Mouse (Mus musculus) stomach, embryonic 16.5 days (tissue): ENCODE measurements around the gene Bglap2. TPM values are rescaled to one million over a fixed set of nuclear protein-coding genes. Genes with fewer than 3 reads are reported as not detected.

Source experiments
- ATAC-seq: fragments of 200-750 bp; cut with Nextera tagmentation; 2 replicates; pipeline ENCODE4 v1.8.0; 2017; ENCODE audit warnings: moderate number of reproducible peaks, moderate TSS enrichment; ENCODE audit not compliant: insufficient read depth, low FRiP score
- H3K27ac ChIP-seq: fragments of 300-500 bp; sonication (generic); 2 replicates; pipeline ENCODE4 v1.5.1; 2014; ENCODE audit warnings: low read length
- H3K27me3 ChIP-seq: fragments of 300-500 bp; sonication (generic); 2 replicates; pipeline ENCODE4 v1.6.1; 2014; ENCODE audit warnings: low read length, control low read depth, mixed read lengths; ENCODE audit not compliant: control insufficient read depth, insufficient read depth
- H3K36me3 ChIP-seq: fragments of 300-500 bp; sonication (generic); 2 replicates; pipeline ENCODE4 v1.6.1; 2014; ENCODE audit warnings: low read length; ENCODE audit not compliant: control insufficient read depth, insufficient read depth
- H3K4me1 ChIP-seq: fragments of 300-500 bp; sonication (generic); 2 replicates; pipeline ENCODE4 v1.6.1; 2014; ENCODE audit warnings: low read length, control low read depth, mixed read lengths; ENCODE audit not compliant: control insufficient read depth, insufficient read depth
- H3K4me2 ChIP-seq: fragments of 300-500 bp; sonication (generic); 2 replicates; pipeline ENCODE4 v1.6.1; 2014; ENCODE audit warnings: low read depth, low read length, mixed read lengths
- H3K4me3 ChIP-seq: fragments of 300-500 bp; sonication (generic); replicated peaks from 2 replicates; pipeline ENCODE4 v1.5.1; 2014; ENCODE audit warnings: mild to moderate bottlenecking, low read length
- H3K9ac ChIP-seq: fragments of 300-500 bp; sonication (generic); 2 replicates; pipeline ENCODE4 v1.6.1; 2014; ENCODE audit warnings: low read length
- H3K9me3 ChIP-seq: fragments of 300-500 bp; sonication (generic); replicated peaks from 2 replicates; pipeline ENCODE4 v1.6.1; 2016; ENCODE audit warnings: low read length, control low read depth; ENCODE audit not compliant: control insufficient read depth
- WGBS: fragments of 180-500 bp; shearing (Covaris S2); extraction: QIAGEN DNeasy Blood & Tissue Kit; methylation state at CpG from one replicate; pipeline ENCODE4 v1.1.7; 2014; 5-methylcytosine and 5-hydroxymethylcytosine counted together
- polyA plus RNA-seq: library from polyadenylated mRNA; unstranded; fragments of >200 nt; fragmentation: Nextera tagmentation; extraction: Ambion mirVana; gene quantifications from 2 replicates; pipeline ENCODE4 v1.2.1, GENCODE M21; 2015

Gene Bglap2
- polyA plus RNA-seq, 1 experiment from 2014 or later = 4.4 TPM

GRCm38 (mm10) chr3:88415668-88416067 is 37.2 kb upstream of the Bglap2 start:
- Histone ChIP-seq H3K9me3 (no peaks in the 10 kb centered on the region), H3K4me1 (peaks cover 4% of the 10 kb centered on the region), H3K27ac (no peak overlapping the region), H3K4me2 (no peak overlapping the region), H3K9ac (peak overlapping the region; percentile 43; the same call in 1 of the 2 replicates), H3K4me3 (no peak overlapping the region), H3K36me3 (peaks cover 12% of the 10 kb centered on the region; the same call in 1 of the 2 replicates), H3K27me3 (no peaks in the 10 kb centered on the region)
- ATAC-seq = no peak
- 58% methylated on average over 4 of the region's 4 CpGs for WGBS

GRCm38 (mm10) chr3:88412636-88413035 is 34.1 kb upstream of the Bglap2 start:
- no peak overlapping the region for H3K27ac ChIP-seq
- WGBS = 83% methylated on average over 11 of the region's 11 CpGs
- no peaks in the 10 kb centered on the region for H3K9me3 ChIP-seq
- no peak for ATAC-seq
- H3K4me2 ChIP-seq = no peak overlapping the region
- H3K4me1 ChIP-seq = peaks cover 22% of the 10 kb centered on the region
- no peak overlapping the region for H3K4me3 ChIP-seq
- no peaks in the 10 kb centered on the region for H3K27me3 ChIP-seq
- H3K9ac ChIP-seq = no peak overlapping the region
- H3K36me3 ChIP-seq = 0 out of 2 replicates have a peak, but pooled peaks cover 3% of the 10 kb centered on the region

- peaks cover 30% of the 10 kb centered on the region for H3K4me1 ChIP-seq
- H3K27ac ChIP-seq = no peak overlapping the region
- no peak overlapping the region for H3K4me2 ChIP-seq
- no peak overlapping the region for H3K9ac ChIP-seq
- 0 out of 2 replicates have a peak, but pooled peaks cover 3% of the 10 kb centered on the region for H3K36me3 ChIP-seq
- 87% methylated on average over 4 of the region's 4 CpGs for WGBS
- no peaks in the 10 kb centered on the region for H3K9me3 ChIP-seq
- no peak for ATAC-seq
- H3K27me3 ChIP-seq = no peaks in the 10 kb centered on the region
- no peak overlapping the region for H3K4me3 ChIP-seq
Measured at GRCm38 (mm10) chr3:88411681-88412080, 33.2 kb upstream of the Bglap2 start.

- peak overlapping the region; percentile 80 for H3K4me3 ChIP-seq
- no peaks in the 10 kb centered on the region for H3K9me3 ChIP-seq
- peak overlapping the region; percentile 89 for H3K9ac ChIP-seq
- peak overlapping the region; percentile 94 for H3K27ac ChIP-seq
- WGBS = 20% methylated on average over 7 of the region's 7 CpGs
- no peak for ATAC-seq
- peaks cover 30% of the 10 kb centered on the region for H3K4me1 ChIP-seq
- peak overlapping the region; percentile 88 for H3K4me2 ChIP-seq
- no peaks in the 10 kb centered on the region for H3K36me3 ChIP-seq
- H3K27me3 ChIP-seq = no peaks in the 10 kb centered on the region
Measured at GRCm38 (mm10) chr3:88410645-88411031, 32.1 kb upstream of the Bglap2 start.

- Histone ChIP-seq H3K36me3 (no peaks in the 10 kb centered on the region), H3K4me3 (peak within 1 kb of the TSS; percentile 80), H3K9ac (peak within 1 kb of the TSS; percentile 89), H3K4me2 (peak within 1 kb of the TSS; percentile 88), H3K27ac (peak within 1 kb of the TSS; percentile 94), H3K27me3 (no peaks in the 10 kb centered on the region), H3K9me3 (no peaks in the 10 kb centered on the region), H3K4me1 (peaks cover 30% of the 10 kb centered on the region)
- WGBS = under 1% methylated on average over 54 of the region's 54 CpGs
- peak; percentile 92 for ATAC-seq
Measured at GRCm38 (mm10) chr3:88409741-88410644, 31.5 kb upstream of the Bglap2 start, which contains the start of gene Pmf1. TSS of gene Pmf1 (minus strand) at chr3:88410331.

GRCm38 (mm10) chr3:88408953-88409352 is 30.5 kb upstream of the Bglap2 start:
- Histone ChIP-seq H3K4me2 (peak overlapping the region; percentile 88), H3K4me1 (peaks cover 30% of the 10 kb centered on the region), H3K27me3 (no peaks in the 10 kb centered on the region), H3K36me3 (no peaks in the 10 kb centered on the region), H3K4me3 (peak overlapping the region; percentile 80), H3K27ac (no peak overlapping the region), H3K9me3 (no peaks in the 10 kb centered on the region), H3K9ac (peak overlapping the region; percentile 89)
- 49% methylated on average over 5 of the region's 5 CpGs for WGBS
- ATAC-seq = no peak

- Histone ChIP-seq H3K27ac (no peak overlapping the region), H3K4me3 (no peak overlapping the region), H3K4me1 (peaks cover 30% of the 10 kb centered on the region), H3K4me2 (no peak overlapping the region), H3K36me3 (no peaks in the 10 kb centered on the region), H3K9me3 (no peaks in the 10 kb centered on the region), H3K9ac (no peak overlapping the region), H3K27me3 (no peaks in the 10 kb centered on the region)
- 42% methylated on average over 7 of the region's 7 CpGs for WGBS
- ATAC-seq = no peak
Measured at GRCm38 (mm10) chr3:88407529-88407928, 29.0 kb upstream of the Bglap2 start.

GRCm38 (mm10) chr3:88407090-88407489 is 28.6 kb upstream of the Bglap2 start:
- 2% methylated on average over 2 of the region's 2 CpGs for WGBS

GRCm38 (mm10) chr3:88403522-88404230 is 25.2 kb upstream of the Bglap2 start:
- no peak overlapping the region for H3K9ac ChIP-seq
- no peak for ATAC-seq
- no peaks in the 10 kb centered on the region for H3K9me3 ChIP-seq
- peaks cover 13% of the 10 kb centered on the region for H3K4me1 ChIP-seq
- no peaks in the 10 kb centered on the region for H3K36me3 ChIP-seq
- 89% methylated on average over 10 of the region's 10 CpGs for WGBS
- H3K27me3 ChIP-seq = no peaks in the 10 kb centered on the region
- no peak overlapping the region for H3K27ac ChIP-seq
- no peak overlapping the region for H3K4me2 ChIP-seq
- H3K4me3 ChIP-seq = no peak overlapping the region

More at GRCm38 (mm10) chr3:88407090-88407489, 28.6 kb upstream of the Bglap2 start:
- H3K27me3 ChIP-seq = no peaks in the 10 kb centered on the region
- peaks cover 30% of the 10 kb centered on the region for H3K4me1 ChIP-seq
- no peak overlapping the region for H3K27ac ChIP-seq
- no peak overlapping the region for H3K4me2 ChIP-seq
- no peaks in the 10 kb centered on the region for H3K36me3 ChIP-seq
- H3K9ac ChIP-seq = no peak overlapping the region
- no peak for ATAC-seq
- H3K9me3 ChIP-seq = no peaks in the 10 kb centered on the region
- H3K4me3 ChIP-seq = no peak overlapping the region
